Mouse (Mus musculus) myocyte (in vitro differentiated cells): ENCODE data around the gene Ppp1r3e. TPM values are rescaled to one million over a fixed set of nuclear protein-coding genes. Genes with fewer than 3 reads are reported as not detected.

Source experiments
- H3K27me3 ChIP-seq: one replicate; pipeline ENCODE4 v1.6.1; 2011; ENCODE audit not compliant: control insufficient read depth, insufficient read depth, insufficient read length
- H3K36me3 ChIP-seq: one replicate; pipeline ENCODE4 v1.6.1; 2011; ENCODE audit not compliant: control insufficient read depth, insufficient read depth
- H3K4me2 ChIP-seq: one replicate; pipeline ENCODE4 v1.6.1; 2011; ENCODE audit warnings: low read depth, control low read depth
- H3K4me3 ChIP-seq: one replicate; pipeline ENCODE4 v1.5.1; 2011; ENCODE audit warnings: mild to moderate bottlenecking, control low read depth, moderate library complexity
- H3K79me2 ChIP-seq: one replicate; pipeline ENCODE4 v1.6.1; 2011; ENCODE audit not compliant: control insufficient read depth, insufficient read depth
- H3ac ChIP-seq: one replicate; pipeline ENCODE4 v1.6.1; 2011; ENCODE audit not compliant: control insufficient read depth, insufficient read length
- CEBPB ChIP-seq: IDR thresholded peaks from 2 replicates; pipeline ENCODE4 v1.6.1; 2011; ENCODE audit warnings: mild to moderate bottlenecking, moderate library complexity; ENCODE audit not compliant: poor library complexity, insufficient read depth, severe bottlenecking
- E2F4 ChIP-seq: IDR thresholded peaks from one replicate; pipeline ENCODE4 v1.6.1; 2011; ENCODE audit warnings: mild to moderate bottlenecking, control low read depth, moderate library complexity; ENCODE audit not compliant: insufficient read depth
- MAX ChIP-seq: IDR thresholded peaks from one replicate; pipeline ENCODE4 v1.6.1; 2011; ENCODE audit warnings: low read depth, mild to moderate bottlenecking, control low read depth
- MYOD1 ChIP-seq, 3 experiments: IDR thresholded peaks; one replicate each; pipeline ENCODE4 v1.6.1; 2011; ENCODE audit warnings: control low read depth in 2 of 3, low read depth in 2 of 3, mild to moderate bottlenecking in 2 of 3, moderate library complexity in 1 of 3; ENCODE audit not compliant: insufficient read length in 2 of 3, control insufficient read depth in 1 of 3
- MYOG ChIP-seq, 3 experiments: IDR thresholded peaks; one replicate each; pipeline ENCODE4 v1.6.1; 2011; ENCODE audit warnings: control low read depth in 2 of 3, low read depth in 2 of 3, mild to moderate bottlenecking in 2 of 3; ENCODE audit not compliant: insufficient read length in 2 of 3, control insufficient read depth in 1 of 3, insufficient read depth in 1 of 3
- POLR2A ChIP-seq: IDR thresholded peaks from one replicate; pipeline ENCODE4 v1.6.1; 2011; ENCODE audit warnings: low read depth, mild to moderate bottlenecking, control low read depth, moderate library complexity; ENCODE audit not compliant: insufficient read length
- POLR2AphosphoS2 ChIP-seq: IDR thresholded peaks from one replicate; pipeline ENCODE4 v1.6.1; 2011; ENCODE audit warnings: low read depth, control low read depth; ENCODE audit not compliant: insufficient read length
- REST ChIP-seq: IDR thresholded peaks from one replicate; pipeline ENCODE4 v1.6.1; 2011; ENCODE audit warnings: mild to moderate bottlenecking, control low read depth, moderate library complexity; ENCODE audit not compliant: insufficient read depth, insufficient read length
- SRF ChIP-seq: IDR thresholded peaks from one replicate; pipeline ENCODE4 v1.6.1; 2011; ENCODE audit warnings: low read depth; ENCODE audit not compliant: control insufficient read depth, insufficient read length
- TCF12 ChIP-seq: IDR thresholded peaks from one replicate; pipeline ENCODE4 v1.6.1; 2011; ENCODE audit warnings: mild to moderate bottlenecking, control low read depth; ENCODE audit not compliant: poor library complexity, insufficient read depth, severe bottlenecking
- TCF3 ChIP-seq: IDR thresholded peaks from one replicate; pipeline ENCODE4 v1.6.1; 2011; ENCODE audit warnings: low read depth, control low read depth; ENCODE audit not compliant: insufficient read length
- USF1 ChIP-seq: IDR thresholded peaks from one replicate; pipeline ENCODE4 v1.6.1; 2011; ENCODE audit warnings: low read depth, mild to moderate bottlenecking, control low read depth, moderate library complexity
- polyA plus RNA-seq: library from polyadenylated mRNA; unstranded; fragments of >200 nt; fragmentation: generic; extraction: Trizol; gene quantifications from one replicate; pipeline ENCODE4 v1.2.1, GENCODE M21; 2012; ENCODE audit warnings: missing spikeins

The Ppp1r3e gene
- polyA plus RNA-seq, 1 experiment, result 0.71 TPM

- no peak overlapping the region for H3K4me3 ChIP-seq
- H3ac ChIP-seq, result no peak overlapping the region
- no peak for TF ChIP-seq MYOG (IDR thresholded peaks at IDR 0.05; ENCODE audit: control insufficient read depth in 1 of 3, insufficient read depth in 1 of 3, insufficient read length in 2 of 3, low read depth in 2 of 3)
- TF ChIP-seq POLR2A, result no peak
- TF ChIP-seq MAX, result no peak
- TF ChIP-seq CEBPB, result no peak
- TF ChIP-seq TCF12, result no peak
- no peak for TF ChIP-seq SRF
- TF ChIP-seq E2F4, result no peak
- TF ChIP-seq REST, result no peak
- TF ChIP-seq USF1, result no peak
- TF ChIP-seq MYOD1 (IDR thresholded peaks at IDR 0.05; ENCODE audit: control insufficient read depth in 1 of 3, insufficient read length in 2 of 3, low read depth in 2 of 3), result no peak
- TF ChIP-seq TCF3, result no peak
- TF ChIP-seq POLR2AphosphoS2, result no peak
Measured at GRCm38 (mm10) chr14:54856703-54857102, 20.6 kb downstream of the Ppp1r3e start.

DNA sequence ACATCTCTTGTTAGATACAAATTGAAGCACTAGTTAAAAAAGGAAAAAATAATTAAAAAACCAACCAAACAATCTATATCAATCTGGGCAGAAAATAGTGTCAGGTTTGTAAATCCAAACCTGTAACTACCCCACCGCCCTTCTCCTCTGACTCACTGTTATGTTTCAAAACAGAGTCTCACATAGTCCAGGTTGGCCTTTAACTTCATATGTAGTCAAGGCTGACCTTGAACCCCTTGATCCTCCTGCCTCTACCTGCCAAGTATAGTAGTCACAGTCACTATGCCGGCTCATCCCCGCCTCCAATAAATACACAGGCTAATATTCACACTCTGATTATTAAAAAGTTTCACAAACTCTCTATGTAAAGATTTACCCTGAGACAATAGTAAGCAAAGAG is 21.6 kb downstream of the Ppp1r3e start:
- Histone ChIP-seq H3ac (no peak overlapping the region), H3K4me3 (no peak overlapping the region), H3K4me2 (no peak overlapping the region), H3K79me2 (no peaks in the 10 kb centered on the region), H3K27me3 (no peaks in the 10 kb centered on the region), H3K36me3 (no peaks in the 10 kb centered on the region)
- no peak for TF ChIP-seq USF1
- TF ChIP-seq SRF, result no peak
- no peak for TF ChIP-seq TCF12
- TF ChIP-seq POLR2A, result no peak
- TF ChIP-seq CEBPB, result no peak
- TF ChIP-seq MAX, result no peak
- TF ChIP-seq MYOD1 (IDR thresholded peaks at IDR 0.05; ENCODE audit: control insufficient read depth in 1 of 3, insufficient read length in 2 of 3, low read depth in 2 of 3), result no peak
- no peak for TF ChIP-seq MYOG (IDR thresholded peaks at IDR 0.05; ENCODE audit: control insufficient read depth in 1 of 3, insufficient read depth in 1 of 3, insufficient read length in 2 of 3, low read depth in 2 of 3)
- no peak for TF ChIP-seq TCF3
- TF ChIP-seq REST, result no peak
- no peak for TF ChIP-seq E2F4
- no peak for TF ChIP-seq POLR2AphosphoS2

More at GRCm38 (mm10) chr14:54856703-54857102, 20.6 kb downstream of the Ppp1r3e start:
- no peak overlapping the region for H3K4me2 ChIP-seq
- no peaks in the 10 kb centered on the region for H3K36me3 ChIP-seq
- H3K27me3 ChIP-seq, result no peaks in the 10 kb centered on the region
- no peaks in the 10 kb centered on the region for H3K79me2 ChIP-seq

GRCm38 (mm10) chr14:54843461-54843860 is 33.9 kb downstream of the Ppp1r3e start:
- Histone ChIP-seq H3K79me2 (no peaks in the 10 kb centered on the region), H3K4me2 (no peak overlapping the region), H3ac (no peak overlapping the region), H3K4me3 (no peak overlapping the region), H3K36me3 (no peaks in the 10 kb centered on the region), H3K27me3 (no peaks in the 10 kb centered on the region)
- no peak for TF ChIP-seq POLR2AphosphoS2

DNA sequence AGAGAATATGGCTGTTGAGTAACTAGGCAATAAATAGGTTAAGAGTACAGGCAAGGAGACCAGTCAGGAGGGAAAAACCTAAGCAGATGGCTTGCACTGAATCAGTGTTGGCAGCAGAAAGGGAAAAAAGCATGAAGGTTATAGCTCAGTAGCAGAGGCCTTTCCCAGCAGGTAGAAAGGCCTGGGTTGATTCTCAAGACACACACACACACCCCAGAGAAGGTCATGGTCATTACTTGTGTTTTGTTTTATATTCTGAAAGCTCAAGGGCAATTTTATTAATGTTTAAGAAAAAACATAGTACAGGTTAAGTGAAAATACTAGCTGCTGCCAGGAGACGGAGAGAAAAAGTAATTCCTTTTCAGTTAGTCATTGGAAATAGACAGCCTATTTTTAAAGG is 53.6 kb downstream of the Ppp1r3e start:
- Histone ChIP-seq H3K4me3 (no peak overlapping the region), H3K4me2 (no peak overlapping the region), H3K36me3 (no peaks in the 10 kb centered on the region), H3K27me3 (no peaks in the 10 kb centered on the region), H3K79me2 (no peaks in the 10 kb centered on the region), H3ac (no peak overlapping the region)
- TF ChIP-seq POLR2A (no peak), MYOG (IDR thresholded peaks at IDR 0.05; ENCODE audit: control insufficient read depth in 1 of 3, insufficient read depth in 1 of 3, insufficient read length in 2 of 3, low read depth in 2 of 3) (no peak), TCF12 (no peak), POLR2AphosphoS2 (no peak), USF1 (no peak), CEBPB (no peak), REST (no peak), MAX (no peak), SRF (no peak), TCF3 (no peak), E2F4 (no peak), MYOD1 (IDR thresholded peaks at IDR 0.05; ENCODE audit: control insufficient read depth in 1 of 3, insufficient read length in 2 of 3, low read depth in 2 of 3) (no peak)

Other genes with a start within 250 kb of the Ppp1r3e start
- not detected for gene Gm17606, start 236.6 kb downstream of the Ppp1r3e start, polyA plus RNA-seq
- 4.3 TPM for gene Cdh24, start 236.2 kb downstream of the Ppp1r3e start, polyA plus RNA-seq
- 36.3 TPM for gene 1700123O20Rik, start 191.3 kb downstream of the Ppp1r3e start, polyA plus RNA-seq
- 77.3 TPM for gene Acin1, start 190.6 kb downstream of the Ppp1r3e start, polyA plus RNA-seq
- gene Gm29776, start 178.7 kb downstream of the Ppp1r3e start, polyA plus RNA-seq, result 0.04 TPM
- not detected for gene Cebpe, start 165.4 kb downstream of the Ppp1r3e start, polyA plus RNA-seq
- not detected for gene Slc7a8, start 95.6 kb downstream of the Ppp1r3e start, polyA plus RNA-seq
- gene Rnf212b, start 63.4 kb downstream of the Ppp1r3e start, polyA plus RNA-seq, result not detected
- gene Homez, start 6.6 kb downstream of the Ppp1r3e start, polyA plus RNA-seq, result 2.5 TPM
- gene Bcl2l2, start 5.8 kb upstream of the Ppp1r3e start, polyA plus RNA-seq, result 20.5 TPM
- gene Gm20521, start 5.9 kb upstream of the Ppp1r3e start, polyA plus RNA-seq, result 0.47 TPM
- gene Pabpn1, start 14.9 kb upstream of the Ppp1r3e start, polyA plus RNA-seq, result 70.6 TPM
- gene Slc22a17, start 35.6 kb upstream of the Ppp1r3e start, polyA plus RNA-seq, result 0.92 TPM
- gene Efs, start 48.6 kb upstream of the Ppp1r3e start, polyA plus RNA-seq, result 0.95 TPM
- gene Il25, start 55.1 kb upstream of the Ppp1r3e start, polyA plus RNA-seq, result 0.05 TPM
- gene Cmtm5, start 58.7 kb upstream of the Ppp1r3e start, polyA plus RNA-seq, result not detected
- 15.0 TPM for gene Myh6, start 89.4 kb upstream of the Ppp1r3e start, polyA plus RNA-seq
- gene Gm17428, start 99.4 kb upstream of the Ppp1r3e start, polyA plus RNA-seq, result not detected
- gene Myh7, start 117.1 kb upstream of the Ppp1r3e start, polyA plus RNA-seq, result 56.5 TPM
- 39.4 TPM for gene Ngdn, start 137.9 kb upstream of the Ppp1r3e start, polyA plus RNA-seq
- gene Zfhx2, start 214.8 kb upstream of the Ppp1r3e start, polyA plus RNA-seq, result 0.98 TPM
- 10.8 TPM for gene Thtpa, start 217.2 kb upstream of the Ppp1r3e start, polyA plus RNA-seq
- gene Ap1g2, start 229.0 kb upstream of the Ppp1r3e start, polyA plus RNA-seq, result 6.5 TPM
- not detected for gene Jph4, start 239.4 kb upstream of the Ppp1r3e start, polyA plus RNA-seq